Mouse (Mus musculus): ENCODE measurements around the gene Angpt4. TPM values are rescaled to one million over a fixed set of nuclear protein-coding genes. Genes with fewer than 3 reads are reported as not detected.

Angpt4 gene
- polyA plus RNA-seq, 1 experiment from 2014 or later = 0.27 TPM

- peaks cover 47% of the 10 kb centered on the region for H3K4me1 ChIP-seq
- H3K9me3 ChIP-seq = no peaks in the 10 kb centered on the region
- peak within 1 kb of the TSS; percentile 65 for H3K4me3 ChIP-seq
- peak; percentile 94 for DNase-seq (ENCODE audit: low spot score)
- peaks cover 13% of the 10 kb centered on the region; the same call in 1 of the 2 replicates for H3K36me3 ChIP-seq (replicated peaks)
- under 1% methylated on average over 46 of the region's 46 CpGs for WGBS
- H3K27me3 ChIP-seq (replicated peaks; ENCODE audit: low read depth, poor library complexity, severe bottlenecking) = peaks cover 12% of the 10 kb centered on the region
- peak within 1 kb of the TSS; percentile 84 for H3K27ac ChIP-seq (replicated peaks)
Observed at GRCm38 (mm10) chr2:151979470-151980354, 68.7 kb downstream of the Angpt4 start, which contains the start of gene Fam110a. Gene Fam110a (minus strand): TSS chr2:151980219.

DNA sequence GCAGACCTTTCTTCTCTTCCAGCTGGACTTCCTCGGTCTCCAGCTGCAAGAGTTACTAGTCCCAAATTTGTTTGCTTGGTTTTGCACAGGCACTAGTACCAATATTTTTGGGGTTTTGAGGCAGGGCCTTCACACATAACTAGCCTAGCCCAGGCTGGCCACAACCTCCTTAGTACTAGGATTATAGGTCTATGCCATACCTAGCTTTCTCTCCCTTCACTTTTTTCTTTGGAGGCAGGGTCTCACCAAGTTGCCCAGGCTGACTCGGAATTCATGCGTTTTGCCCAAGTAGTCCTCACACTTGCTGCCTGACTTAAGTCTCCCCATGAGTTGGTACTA is 69.3 kb downstream of the Angpt4 start:
- peaks cover 13% of the 10 kb centered on the region; the same call in 1 of the 2 replicates for H3K36me3 ChIP-seq (replicated peaks)
- H3K27me3 ChIP-seq (replicated peaks; ENCODE audit: low read depth, poor library complexity, severe bottlenecking) = peaks cover 5% of the 10 kb centered on the region; the same call in 1 of the 2 replicates
- peak overlapping the region; percentile 65 for H3K4me3 ChIP-seq
- H3K9me3 ChIP-seq = no peaks in the 10 kb centered on the region
- H3K4me1 ChIP-seq = peaks cover 47% of the 10 kb centered on the region
- DNase-seq (ENCODE audit: low spot score) = peak; percentile 21
- H3K27ac ChIP-seq (replicated peaks) = peak overlapping the region; percentile 84
- 35% methylated on average over 3 of the region's 3 CpGs for WGBS

- H3K27ac ChIP-seq (replicated peaks) = no peak overlapping the region; the same call in 1 of the 2 replicates
Observed at GRCm38 (mm10) chr2:151981268-151981667, 70.3 kb downstream of the Angpt4 start.

DNA sequence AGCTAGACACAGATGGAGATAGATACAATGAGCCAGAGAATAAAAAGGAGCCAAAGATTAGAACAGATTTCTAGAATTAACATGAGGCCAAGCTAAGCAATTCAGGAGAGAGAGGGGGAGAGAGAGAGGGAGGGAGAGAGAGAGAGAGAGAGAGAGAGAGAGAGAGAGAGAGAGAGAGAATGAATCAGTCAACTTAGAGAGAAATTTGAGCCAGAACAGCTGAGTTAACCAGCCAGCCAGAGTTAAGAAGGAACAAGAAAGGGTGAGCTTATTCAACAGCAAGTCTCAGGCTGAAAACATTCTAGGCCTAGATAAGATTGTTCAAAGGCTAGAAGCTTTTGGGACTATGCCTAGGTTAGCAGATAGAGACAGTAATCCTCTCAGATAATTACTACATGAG is 71.5 kb downstream of the Angpt4 start:
- DNase-seq (ENCODE audit: low spot score) = no peak
- Histone ChIP-seq H3K4me1 (peaks cover 39% of the 10 kb centered on the region), H3K27me3 (replicated peaks; ENCODE audit: low read depth, poor library complexity, severe bottlenecking) (no peaks in the 10 kb centered on the region), H3K9me3 (no peaks in the 10 kb centered on the region), H3K4me3 (no peak overlapping the region), H3K36me3 (replicated peaks) (peaks cover 2% of the 10 kb centered on the region; the same call in 1 of the 2 replicates), H3K27ac (replicated peaks) (no peak overlapping the region)

More at GRCm38 (mm10) chr2:151981268-151981667, 70.3 kb downstream of the Angpt4 start:
- no peak for DNase-seq (ENCODE audit: low spot score)
- Histone ChIP-seq H3K4me1 (peaks cover 49% of the 10 kb centered on the region), H3K36me3 (replicated peaks) (peaks cover 11% of the 10 kb centered on the region; the same call in 1 of the 2 replicates), H3K27me3 (replicated peaks; ENCODE audit: low read depth, poor library complexity, severe bottlenecking) (no peaks in the 10 kb centered on the region), H3K9me3 (no peaks in the 10 kb centered on the region), H3K4me3 (no peak overlapping the region)
- 79% methylated on average over 6 of the region's 6 CpGs for WGBS

DNA sequence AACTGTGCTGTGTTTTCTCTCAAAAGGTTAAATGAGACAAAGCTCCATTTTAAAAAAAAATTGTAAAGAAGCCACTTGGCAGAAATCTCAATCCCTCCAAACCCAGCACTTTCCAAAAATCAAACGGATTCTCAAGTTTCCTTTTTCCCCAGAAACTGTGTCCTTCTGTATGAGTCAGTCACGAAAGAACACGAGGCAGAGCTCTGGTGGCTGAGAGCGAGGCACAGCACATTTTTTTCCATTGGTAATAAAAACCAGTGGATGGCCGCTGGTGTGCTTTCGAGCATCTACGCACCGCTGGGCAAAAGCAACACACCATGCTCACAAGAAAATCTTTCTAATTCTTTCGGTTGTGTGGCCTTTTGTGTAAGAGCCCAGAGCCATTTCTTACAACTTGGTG is 73.0 kb downstream of the Angpt4 start:
- Histone ChIP-seq H3K4me1 (peaks cover 23% of the 10 kb centered on the region), H3K27me3 (replicated peaks; ENCODE audit: low read depth, poor library complexity, severe bottlenecking) (no peaks in the 10 kb centered on the region), H3K36me3 (replicated peaks) (no peaks in the 10 kb centered on the region), H3K27ac (replicated peaks) (no peak overlapping the region), H3K4me3 (no peak overlapping the region), H3K9me3 (no peaks in the 10 kb centered on the region)
- DNase-seq (ENCODE audit: low spot score) = peak; percentile 8
- WGBS = 74% methylated on average over 9 of the region's 9 CpGs

- Histone ChIP-seq H3K27ac (replicated peaks) (no peak overlapping the region), H3K27me3 (replicated peaks; ENCODE audit: low read depth, poor library complexity, severe bottlenecking) (no peaks in the 10 kb centered on the region), H3K9me3 (no peaks in the 10 kb centered on the region), H3K36me3 (replicated peaks) (no peaks in the 10 kb centered on the region), H3K4me3 (no peak overlapping the region), H3K4me1 (peaks cover 11% of the 10 kb centered on the region)
- DNase-seq (ENCODE audit: low spot score) = peak; percentile 11
- WGBS = 66% methylated on average over 7 of the region's 7 CpGs
Observed at GRCm38 (mm10) chr2:151985426-151986172, 74.6 kb downstream of the Angpt4 start.

DNA sequence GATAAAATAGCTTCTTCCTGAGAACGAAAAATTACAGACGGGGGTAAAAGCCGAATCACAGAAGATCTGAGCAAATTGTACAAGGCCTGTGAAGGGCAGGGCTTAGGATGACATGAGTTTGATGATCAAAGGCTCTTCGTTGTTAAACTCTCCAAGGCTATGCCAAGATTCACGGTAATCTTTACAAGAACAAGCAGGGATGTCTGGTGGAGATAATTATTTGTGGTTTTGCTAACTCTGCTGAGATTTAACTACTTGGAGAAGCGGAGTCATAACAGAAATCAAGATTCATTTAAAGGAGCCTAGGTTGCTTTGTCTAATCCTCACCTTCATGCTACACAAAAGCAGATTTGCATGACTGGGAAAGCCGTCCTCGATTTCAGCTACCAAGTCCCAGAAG is 75.9 kb downstream of the Angpt4 start:
- DNase-seq (ENCODE audit: low spot score) = no peak
- Histone ChIP-seq H3K36me3 (replicated peaks) (no peaks in the 10 kb centered on the region), H3K4me1 (peaks cover 23% of the 10 kb centered on the region), H3K27me3 (replicated peaks; ENCODE audit: low read depth, poor library complexity, severe bottlenecking) (0 out of 2 replicates have a peak, but pooled peaks cover 4% of the 10 kb centered on the region), H3K4me3 (no peak overlapping the region), H3K27ac (replicated peaks) (no peak overlapping the region), H3K9me3 (no peaks in the 10 kb centered on the region)
- WGBS = 86% methylated on average over 8 of the region's 8 CpGs

GRCm38 (mm10) chr2:151988978-151989377 is 78.0 kb downstream of the Angpt4 start:
- Histone ChIP-seq H3K36me3 (replicated peaks) (no peaks in the 10 kb centered on the region), H3K4me3 (no peak overlapping the region), H3K27me3 (replicated peaks; ENCODE audit: low read depth, poor library complexity, severe bottlenecking) (peaks cover 23% of the 10 kb centered on the region), H3K9me3 (no peaks in the 10 kb centered on the region), H3K4me1 (peaks cover 25% of the 10 kb centered on the region), H3K27ac (replicated peaks) (no peak overlapping the region)
- WGBS = 72% methylated on average over 2 of the region's 2 CpGs
- no peak for DNase-seq (ENCODE audit: low spot score)

DNA sequence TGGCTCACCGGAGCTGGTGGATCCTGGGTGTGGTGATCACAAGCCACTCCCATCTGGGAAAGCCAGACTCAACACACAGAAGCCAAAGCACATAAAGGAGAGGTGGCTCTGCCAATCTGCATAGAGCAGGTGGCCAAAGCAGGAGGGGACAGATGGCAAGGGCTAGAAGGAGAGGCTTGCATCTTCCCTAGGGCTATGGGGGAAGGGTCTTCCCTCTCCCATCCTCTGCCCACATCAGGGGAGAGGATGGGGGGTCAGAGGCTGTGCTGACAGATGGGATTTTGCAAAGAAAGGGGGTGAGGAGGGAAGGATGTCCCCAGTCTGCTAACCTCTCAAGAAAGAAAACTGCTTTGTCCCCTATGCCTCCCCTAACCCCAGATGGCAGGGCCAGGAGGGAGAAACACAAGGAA is 80.0 kb downstream of the Angpt4 start:
- 44% methylated on average over 1 of the region's 1 CpGs for WGBS
- no peak overlapping the region for H3K4me3 ChIP-seq
- 0 out of 2 replicates have a peak overlapping the region, but pooled peaks have one; percentile 40 for H3K27ac ChIP-seq (replicated peaks)
- no peaks in the 10 kb centered on the region for H3K36me3 ChIP-seq (replicated peaks)
- peaks cover 29% of the 10 kb centered on the region for H3K4me1 ChIP-seq
- H3K27me3 ChIP-seq (replicated peaks; ENCODE audit: low read depth, poor library complexity, severe bottlenecking) = peaks cover 42% of the 10 kb centered on the region
- no peaks in the 10 kb centered on the region for H3K9me3 ChIP-seq
- DNase-seq (ENCODE audit: low spot score) = peak; percentile 34

GRCm38 (mm10) chr2:151991446-151991845 is 80.4 kb downstream of the Angpt4 start:
- WGBS = 42% methylated on average over 5 of the region's 5 CpGs
- Histone ChIP-seq H3K4me1 (peaks cover 32% of the 10 kb centered on the region), H3K9me3 (no peaks in the 10 kb centered on the region), H3K4me3 (no peak overlapping the region), H3K27me3 (replicated peaks; ENCODE audit: low read depth, poor library complexity, severe bottlenecking) (peaks cover 47% of the 10 kb centered on the region), H3K36me3 (replicated peaks) (no peaks in the 10 kb centered on the region), H3K27ac (replicated peaks) (0 out of 2 replicates have a peak overlapping the region, but pooled peaks have one; percentile 40)
- no peak for DNase-seq (ENCODE audit: low spot score)

DNA sequence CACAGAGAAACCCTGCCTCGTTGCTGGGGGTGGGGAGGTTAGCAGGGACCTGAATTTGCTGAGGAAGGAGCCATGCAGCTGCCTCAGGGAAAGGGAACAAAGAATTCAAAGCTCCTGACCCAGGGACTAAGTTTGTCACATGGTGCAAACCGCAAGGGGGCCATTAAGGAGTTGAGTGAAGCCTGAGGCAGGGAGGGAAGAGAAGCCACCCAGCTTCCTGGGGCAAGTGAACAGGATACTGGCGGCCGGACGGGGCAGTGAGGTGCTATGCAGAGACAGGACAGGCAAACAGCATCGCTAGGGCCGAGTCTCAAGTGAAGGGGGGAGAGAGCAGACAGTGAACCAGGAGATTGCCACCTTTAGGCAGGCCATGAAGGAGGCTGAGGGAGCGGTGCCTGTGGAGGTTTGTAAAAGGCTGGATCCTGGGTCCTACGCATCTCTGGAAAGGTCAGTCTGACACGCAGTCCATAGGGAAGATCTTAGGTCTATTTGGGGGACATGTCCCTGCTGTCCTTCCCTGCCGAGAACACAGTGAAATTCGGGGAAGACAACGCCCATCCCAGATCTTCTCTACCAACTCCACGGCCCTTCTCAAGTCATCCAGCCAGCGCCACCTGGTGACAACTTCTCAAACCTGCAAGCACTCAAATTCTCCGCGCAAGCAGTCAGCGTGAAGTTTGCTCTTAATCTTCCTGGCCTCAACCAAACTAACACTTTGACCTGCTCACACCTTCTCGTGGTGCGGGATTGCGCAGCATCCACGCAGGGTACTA is 83.5 kb downstream of the Angpt4 start:
- Histone ChIP-seq H3K4me3 (peak overlapping the region; percentile 38), H3K27me3 (replicated peaks; ENCODE audit: low read depth, poor library complexity, severe bottlenecking) (peaks cover 78% of the 10 kb centered on the region), H3K9me3 (no peaks in the 10 kb centered on the region), H3K4me1 (peaks cover 45% of the 10 kb centered on the region), H3K36me3 (replicated peaks) (no peaks in the 10 kb centered on the region), H3K27ac (replicated peaks) (0 out of 2 replicates have a peak overlapping the region, but pooled peaks have one; percentile 19)
- DNase-seq (ENCODE audit: low spot score) = peak; percentile 81
- WGBS = 3% methylated on average over 22 of the region's 22 CpGs

All from embryonic facial prominence, embryonic 10.5 days (tissue).